Mouse (Mus musculus) cortical plate, adult 2 months (tissue): Measurements from ENCODE around the gene Sorbs1.

Experiments
- CTCF ChIP-seq: fragments of 200-500 bp; IDR thresholded peaks from 2 replicates; pipeline ENCODE4 v1.5.1; 2011; ENCODE audit warnings: mild to moderate bottlenecking, control low read depth, low read length; ENCODE audit not compliant: insufficient read depth; ENCODE audit errors: extremely low read depth
- POLR2A ChIP-seq: fragments of 200-500 bp; IDR thresholded peaks from 2 replicates; pipeline ENCODE4 v1.6.1; 2011; ENCODE audit warnings: mild to moderate bottlenecking, low read length, control low read depth; ENCODE audit not compliant: insufficient read depth; ENCODE audit errors: extremely low read depth

DNA sequence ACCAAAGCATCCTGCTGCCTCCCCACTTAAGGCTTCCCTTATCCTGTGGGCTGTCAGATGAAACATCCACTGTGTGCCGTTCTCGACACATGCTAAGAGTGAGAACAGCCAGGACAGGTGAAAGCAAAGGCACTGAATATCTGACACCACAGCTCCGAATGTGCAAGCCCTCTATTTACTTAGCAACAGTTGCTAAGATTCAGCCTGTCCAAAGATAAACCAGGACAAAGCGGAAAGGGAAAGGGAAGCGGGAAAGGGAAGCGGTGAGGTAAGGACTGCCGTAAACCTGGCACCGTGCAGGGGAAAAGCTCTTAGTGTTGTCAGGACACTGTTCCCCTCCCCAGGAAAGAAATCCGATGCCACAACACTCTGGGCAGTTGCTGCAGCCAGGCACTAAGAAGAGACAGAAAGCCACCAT is 75.9 kb downstream of the Sorbs1 start:
- TF ChIP-seq CTCF (no peak), POLR2A (no peak)
